Mouse (Mus musculus) brain, embryonic 14.5 days (tissue): ENCODE data around the gene Aftph.

Source experiments
- CTCF ChIP-seq: fragments of 200-500 bp; IDR thresholded peaks from 2 replicates; pipeline ENCODE4 v1.5.1; 2012; ENCODE audit warnings: inconsistent platforms, mild to moderate bottlenecking, moderate library complexity, borderline replicate concordance; ENCODE audit not compliant: insufficient read depth, insufficient read length; ENCODE audit errors: extremely low read depth
- POLR2A ChIP-seq: fragments of 200-500 bp; IDR thresholded peaks from 2 replicates; pipeline ENCODE4 v1.6.1; 2012; ENCODE audit warnings: mild to moderate bottlenecking, inconsistent platforms, borderline replicate concordance; ENCODE audit not compliant: poor library complexity, insufficient read depth, insufficient read length, severe bottlenecking; ENCODE audit errors: extremely low read depth

DNA sequence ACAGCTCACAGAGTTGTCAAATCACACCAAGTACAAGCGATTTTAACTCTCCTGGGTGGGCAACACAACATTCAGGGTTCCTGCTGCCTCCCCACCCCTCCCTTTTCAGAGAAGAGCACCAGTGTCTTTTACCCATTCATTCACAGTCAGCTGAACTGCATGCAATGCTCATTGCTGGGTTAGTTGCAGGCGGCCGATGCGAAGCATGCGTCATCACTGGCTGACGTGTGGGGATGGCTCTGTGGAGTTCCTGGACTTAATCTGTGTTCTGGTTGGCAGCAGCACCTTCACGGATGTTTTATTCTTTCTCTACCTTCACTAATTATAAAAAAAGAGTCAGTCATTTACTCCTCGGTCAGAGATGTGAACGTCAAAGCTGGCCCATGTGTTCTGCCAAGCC is 76.5 kb downstream of the Aftph start:
- no peak for TF ChIP-seq CTCF
- TF ChIP-seq POLR2A = no peak
